Mouse (Mus musculus) neural tube, embryonic 14.5 days (tissue): ENCODE measurements around the gene Dedd. TPM values are rescaled to one million over a fixed set of nuclear protein-coding genes. Genes with fewer than 3 reads are reported as not detected.

ENCODE experiments used
- ATAC-seq: fragments of 200-750 bp; cut with Nextera tagmentation; 2 replicates; pipeline ENCODE4 v1.8.0; 2017; ENCODE audit warnings: low read depth, mild to moderate bottlenecking, moderate TSS enrichment, moderate library complexity
- H3K27ac ChIP-seq: fragments of 300-500 bp; sonication (generic); 2 replicates; pipeline ENCODE4 v1.5.1; 2014; ENCODE audit warnings: low read depth, mild to moderate bottlenecking, control low read depth, low read length, moderate library complexity, mixed read lengths
- H3K27me3 ChIP-seq: fragments of 300-500 bp; sonication (generic); 2 replicates; pipeline ENCODE4 v1.6.1; 2014; ENCODE audit warnings: low read length; ENCODE audit not compliant: control insufficient read depth, insufficient read depth
- H3K36me3 ChIP-seq: fragments of 300-500 bp; sonication (generic); 2 replicates; pipeline ENCODE4 v1.6.1; 2014; ENCODE audit warnings: low read length, mixed read lengths; ENCODE audit not compliant: control insufficient read depth, insufficient read depth
- H3K4me1 ChIP-seq: fragments of 300-500 bp; sonication (generic); 2 replicates; pipeline ENCODE4 v1.6.1; 2014; ENCODE audit warnings: low read length; ENCODE audit not compliant: control insufficient read depth, insufficient read depth
- H3K4me2 ChIP-seq: fragments of 300-500 bp; sonication (generic); 2 replicates; pipeline ENCODE4 v1.6.1; 2014; ENCODE audit warnings: mild to moderate bottlenecking, low read depth, low read length, control low read depth
- H3K4me3 ChIP-seq: fragments of 300-500 bp; sonication (generic); 2 replicates; pipeline ENCODE4 v1.5.1; 2014; ENCODE audit warnings: low read depth, low read length, control low read depth, mixed read lengths
- H3K9ac ChIP-seq: fragments of 300-500 bp; sonication (generic); replicated peaks from 2 replicates; pipeline ENCODE4 v1.6.1; 2014; ENCODE audit warnings: low read depth, mild to moderate bottlenecking, control low read depth, low read length, mixed read lengths
- H3K9me3 ChIP-seq: fragments of 300-500 bp; sonication (generic); 2 replicates; pipeline ENCODE4 v1.6.1; 2016; ENCODE audit warnings: low read length; ENCODE audit not compliant: control insufficient read depth
- WGBS: fragments of 180-500 bp; shearing (Covaris S2); extraction: QIAGEN DNeasy Blood & Tissue Kit; methylation state at CpG from one replicate; pipeline ENCODE4 v1.1.7; 2014; 5-methylcytosine and 5-hydroxymethylcytosine counted together
- polyA plus RNA-seq: library from polyadenylated mRNA; unstranded; fragments of >200 nt; fragmentation: Nextera tagmentation; extraction: Ambion mirVana; gene quantifications from 2 replicates; pipeline ENCODE4 v1.2.1, GENCODE M21; 2014

Dedd gene
- polyA plus RNA-seq, 1 experiment from 2014 or later = 48.0 TPM

- 70% methylated on average over 9 of the region's 9 CpGs for WGBS
- no peaks in the 10 kb centered on the region for H3K27me3 ChIP-seq
Observed at GRCm38 (mm10) chr1:171385171-171385570, 56.2 kb downstream of the Dedd start.

GRCm38 (mm10) chr1:171387099-171387498 lies 58.2 kb downstream of the Dedd start:
- no peak overlapping the region for H3K9ac ChIP-seq
- H3K4me2 ChIP-seq = no peak overlapping the region
- no peaks in the 10 kb centered on the region for H3K4me1 ChIP-seq
- no peaks in the 10 kb centered on the region for H3K27me3 ChIP-seq
- no peak overlapping the region for H3K27ac ChIP-seq
- no peaks in the 10 kb centered on the region for H3K36me3 ChIP-seq
- H3K9me3 ChIP-seq = no peaks in the 10 kb centered on the region
- H3K4me3 ChIP-seq = no peak overlapping the region
- no peak for ATAC-seq
- 19% methylated on average over 6 of the region's 6 CpGs for WGBS

More at GRCm38 (mm10) chr1:171385171-171385570, 56.2 kb downstream of the Dedd start:
- Histone ChIP-seq H3K4me3 (no peak overlapping the region), H3K9me3 (no peaks in the 10 kb centered on the region), H3K9ac (no peak overlapping the region), H3K4me2 (no peak overlapping the region), H3K27ac (no peak overlapping the region), H3K4me1 (0 out of 2 replicates have a peak, but pooled peaks cover 2% of the 10 kb centered on the region), H3K36me3 (no peaks in the 10 kb centered on the region)
- no peak for ATAC-seq

GRCm38 (mm10) chr1:171388376-171389102 lies 59.6 kb downstream of the Dedd start, which contains the start of gene Arhgap30:
Gene Arhgap30, plus strand, starts transcription at chr1:171388954.
- Histone ChIP-seq H3K27ac (no peak within 1 kb of the TSS), H3K4me3 (no peak within 1 kb of the TSS), H3K4me1 (no peaks in the 10 kb centered on the region), H3K9me3 (no peaks in the 10 kb centered on the region), H3K9ac (no peak within 1 kb of the TSS), H3K4me2 (no peak within 1 kb of the TSS), H3K27me3 (no peaks in the 10 kb centered on the region), H3K36me3 (no peaks in the 10 kb centered on the region)
- 86% methylated on average over 15 of the region's 15 CpGs for WGBS
- no peak for ATAC-seq

GRCm38 (mm10) chr1:171390101-171390500 lies 61.2 kb downstream of the Dedd start:
- H3K4me2 ChIP-seq = no peak overlapping the region
- no peak overlapping the region for H3K4me3 ChIP-seq
- 90% methylated on average over 4 of the region's 4 CpGs for WGBS
- no peak for ATAC-seq
- no peak overlapping the region for H3K27ac ChIP-seq
- H3K4me1 ChIP-seq = no peaks in the 10 kb centered on the region
- H3K9me3 ChIP-seq = no peaks in the 10 kb centered on the region
- H3K9ac ChIP-seq = no peak overlapping the region
- H3K36me3 ChIP-seq = no peaks in the 10 kb centered on the region
- no peaks in the 10 kb centered on the region for H3K27me3 ChIP-seq

Other genes starting within 250 kb of the Dedd start
- gene Cfap126, start 215.2 kb upstream of the Dedd start, polyA plus RNA-seq = 2.4 and 5.0 TPM in 2 replicates
- 297 and 334 TPM in 2 replicates for gene Sdhc, start 178.5 kb upstream of the Dedd start, polyA plus RNA-seq
- 11.8 TPM in 1 of 2 replicates, not detected in the other for gene Mpz, start 178.4 kb upstream of the Dedd start, polyA plus RNA-seq
- gene Pcp4l1, start 132.9 kb upstream of the Dedd start, polyA plus RNA-seq = 31.8 and 41.6 TPM in 2 replicates
- 0.20 and 0.32 TPM in 2 replicates for gene Nr1i3, start 115.2 kb upstream of the Dedd start, polyA plus RNA-seq
- gene Tomm40l, start 106.6 kb upstream of the Dedd start, polyA plus RNA-seq = 41.5 and 45.5 TPM in 2 replicates
- gene Apoa2, start 104.1 kb upstream of the Dedd start, polyA plus RNA-seq = 7.9 and 8.2 TPM in 2 replicates
- 10.2 and 33.2 TPM in 2 replicates for gene Fcer1g, start 94.8 kb upstream of the Dedd start, polyA plus RNA-seq
- gene Adamts4, start 78.7 kb upstream of the Dedd start, polyA plus RNA-seq = 1.3 and 2.6 TPM in 2 replicates
- gene Ndufs2, start 77.8 kb upstream of the Dedd start, polyA plus RNA-seq = 234 and 253 TPM in 2 replicates
- 96.5 and 98.1 TPM in 2 replicates for gene B4galt3, start 58.8 kb upstream of the Dedd start, polyA plus RNA-seq
- gene Ppox, start 48.0 kb upstream of the Dedd start, polyA plus RNA-seq = 49.2 and 51.2 TPM in 2 replicates
- 76.8 and 87.9 TPM in 2 replicates for gene Usp21, start 41.2 kb upstream of the Dedd start, polyA plus RNA-seq
- 116 and 124 TPM in 2 replicates for gene Ufc1, start 34.1 kb upstream of the Dedd start, polyA plus RNA-seq
- gene Nit1, start 16.5 kb downstream of the Dedd start, polyA plus RNA-seq = 40.2 and 43.5 TPM in 2 replicates
- 58.1 and 67.6 TPM in 2 replicates for gene Pfdn2, start 16.5 kb downstream of the Dedd start, polyA plus RNA-seq
- gene Klhdc9, start 31.7 kb downstream of the Dedd start, polyA plus RNA-seq = 3.2 and 5.3 TPM in 2 replicates
- 2.2 and 2.8 TPM in 2 replicates for gene Nectin4, start 41.0 kb downstream of the Dedd start, polyA plus RNA-seq
- gene Arhgap30, start 59.8 kb downstream of the Dedd start, polyA plus RNA-seq = 0.25 and 0.61 TPM in 2 replicates
- 164 and 191 TPM in 2 replicates for gene Usf1, start 82.2 kb downstream of the Dedd start, polyA plus RNA-seq
- gene Tstd1, start 89.7 kb downstream of the Dedd start, polyA plus RNA-seq = 2.9 and 3.8 TPM in 2 replicates
- 8.0 and 13.5 TPM in 2 replicates for gene F11r, start 108.4 kb downstream of the Dedd start, polyA plus RNA-seq
- 30.1 and 32.7 TPM in 2 replicates for gene Alyref2, start 174.3 kb downstream of the Dedd start, polyA plus RNA-seq
- not detected in 2 replicates for gene Itln1, start 206.1 kb downstream of the Dedd start, polyA plus RNA-seq
- not detected in 2 replicates for gene Cd244a, start 230.0 kb downstream of the Dedd start, polyA plus RNA-seq